Comparison of ENCODE assay signal across 8 mouse cellular contexts in genomic region chr2:152114057-152114975, GRCm38 (mm10). TPM values are rescaled to one million over a fixed set of nuclear protein-coding genes. Genes with fewer than 3 reads are reported as not detected.
DNase-seq lines count a peak whose midpoint lies in the region; ATAC-seq and TF ChIP-seq lines count a peak whose summit lies in the region.

No protein-coding gene starts in this region.

- H3K4me1 ChIP-seq in kidney, embryonic 14.5 days (ENCODE audit: control insufficient read depth, insufficient read depth, low read length): peaks cover 6% of the 10 kb centered on the region; the same call in 1 of the 2 replicates
- peaks cover 28% of the 10 kb centered on the region for H3K4me1 ChIP-seq in embryonic facial prominence, embryonic 12.5 days
- peaks cover 13% of the 10 kb centered on the region for H3K4me1 ChIP-seq in hindbrain, postnatal 0 days (ENCODE audit: insufficient read depth, low read length)
- H3K4me1 ChIP-seq in midbrain, postnatal 0 days (ENCODE audit: insufficient read depth, low read length): peaks cover 6% of the 10 kb centered on the region; the same call in 1 of the 2 replicates

- peak overlapping the region; percentile 21 for H3K4me3 ChIP-seq in kidney, embryonic 14.5 days (ENCODE audit: low read length)
- peak overlapping the region; percentile 12 for H3K4me3 ChIP-seq in embryonic facial prominence, embryonic 12.5 days
- peak overlapping the region; percentile 26 for H3K4me3 ChIP-seq in hindbrain, postnatal 0 days (ENCODE audit: low read length)
- peak overlapping the region; percentile 26 for H3K4me3 ChIP-seq in midbrain, postnatal 0 days (ENCODE audit: low read depth, low read length)

- no peaks in the 10 kb centered on the region for H3K9me3 ChIP-seq in kidney, embryonic 14.5 days (ENCODE audit: control insufficient read depth, low read length)
- H3K9me3 ChIP-seq in embryonic facial prominence, embryonic 12.5 days: no peaks in the 10 kb centered on the region
- no peaks in the 10 kb centered on the region for H3K9me3 ChIP-seq in hindbrain, postnatal 0 days (ENCODE audit: low read length)
- H3K9me3 ChIP-seq in midbrain, postnatal 0 days (ENCODE audit: low read length): no peaks in the 10 kb centered on the region

- WGBS in kidney, embryonic 14.5 days: 13% methylated on average over 36 of the region's 36 CpGs
- 11% methylated on average over 35 of the region's 36 CpGs for WGBS in embryonic facial prominence, embryonic 12.5 days
- 10% methylated on average over 36 of the region's 36 CpGs for WGBS in hindbrain, postnatal 0 days
- WGBS in midbrain, postnatal 0 days: 12% methylated on average over 36 of the region's 36 CpGs

- no peaks in the 10 kb centered on the region for H3K36me3 ChIP-seq in kidney, embryonic 14.5 days (ENCODE audit: control insufficient read depth, insufficient read depth, low read length)
- no peaks in the 10 kb centered on the region for H3K36me3 ChIP-seq in embryonic facial prominence, embryonic 12.5 days
- no peaks in the 10 kb centered on the region for H3K36me3 ChIP-seq in hindbrain, postnatal 0 days (ENCODE audit: insufficient read depth, low read length)
- peaks cover 5% of the 10 kb centered on the region; the same call in 1 of the 2 replicates for H3K36me3 ChIP-seq in midbrain, postnatal 0 days (ENCODE audit: insufficient read depth, low read length)

- TF ChIP-seq CTCF in hindbrain, postnatal 0 days (IDR thresholded peaks at IDR 0.05; ENCODE audit: low read depth): no peak
- TF ChIP-seq CTCF in midbrain, postnatal 0 days (IDR thresholded peaks at IDR 0.05): no peak

- H3K27me3 ChIP-seq in kidney, embryonic 14.5 days (ENCODE audit: control insufficient read depth, insufficient read depth, low read length): 0 out of 2 replicates have a peak, but pooled peaks cover 5% of the 10 kb centered on the region
- H3K27me3 ChIP-seq in embryonic facial prominence, embryonic 12.5 days: 0 out of 2 replicates have a peak, but pooled peaks cover 7% of the 10 kb centered on the region
- no peaks in the 10 kb centered on the region for H3K27me3 ChIP-seq in hindbrain, postnatal 0 days (ENCODE audit: insufficient read depth, low read length)
- no peaks in the 10 kb centered on the region for H3K27me3 ChIP-seq in midbrain, postnatal 0 days (ENCODE audit: insufficient read depth, low read length)

- H3K27ac ChIP-seq in kidney, embryonic 14.5 days (ENCODE audit: low read depth, low read length): no peak overlapping the region
- H3K27ac ChIP-seq in embryonic facial prominence, embryonic 12.5 days: no peak overlapping the region
- H3K27ac ChIP-seq in hindbrain, postnatal 0 days: no peak overlapping the region
- H3K27ac ChIP-seq in midbrain, postnatal 0 days (ENCODE audit: low read depth, low read length): no peak overlapping the region

- peak overlapping the region; percentile 46 for H3K4me2 ChIP-seq in kidney, embryonic 14.5 days (replicated peaks; ENCODE audit: low read depth, low read length)
- H3K4me2 ChIP-seq in embryonic facial prominence, embryonic 12.5 days (replicated peaks): peak overlapping the region; percentile 52
- H3K4me2 ChIP-seq in hindbrain, postnatal 0 days (ENCODE audit: low read depth, low read length): peak overlapping the region; percentile 64
- H3K4me2 ChIP-seq in midbrain, postnatal 0 days (ENCODE audit: low read depth, low read length, poor library complexity, severe bottlenecking): peak overlapping the region; percentile 61

- DNase-seq in kidney, postnatal 25 days: no peak
- DNase-seq in hindbrain, postnatal 0 days (ENCODE audit: low spot score): peak; percentile 50
- DNase-seq in midbrain, postnatal 0 days (ENCODE audit: low spot score): peak; percentile 29
- no peak for DNase-seq in ovary, adult 18-20 months (ENCODE audit: low spot score)

- ATAC-seq in kidney, embryonic 14.5 days (ENCODE audit: low FRiP score, low TSS enrichment): peak; percentile 55
- ATAC-seq in embryonic facial prominence, embryonic 12.5 days (ENCODE audit: insufficient number of reproducible peaks, insufficient read depth, low FRiP score, low TSS enrichment): 0 out of 2 replicates have a peak, but pooled peaks have one; percentile 24
- peak; percentile 30; the same call in 1 of the 2 replicates for ATAC-seq in hindbrain, postnatal 0 days
- ATAC-seq in midbrain, postnatal 0 days (ENCODE audit: low FRiP score): no peak; the same call in none of the 2 replicates
- no peak for ATAC-seq in megakaryocyte-erythroid progenitor cell, adult 5-6 weeks (replicated peaks; ENCODE audit: low FRiP score, low TSS enrichment, poor library complexity, severe bottlenecking)
- ATAC-seq in frontal cortex, adult (ENCODE audit: low TSS enrichment): no peak

- no peak overlapping the region for H3K9ac ChIP-seq in kidney, embryonic 14.5 days (ENCODE audit: low read depth, low read length)
- H3K9ac ChIP-seq in embryonic facial prominence, embryonic 12.5 days: peak overlapping the region; percentile 16; the same call in 1 of the 2 replicates
- H3K9ac ChIP-seq in hindbrain, postnatal 0 days (replicated peaks; ENCODE audit: low read length): peak overlapping the region; percentile 28; the same call in 1 of the 2 replicates
- H3K9ac ChIP-seq in midbrain, postnatal 0 days (replicated peaks; ENCODE audit: low read length, poor library complexity, severe bottlenecking): 0 out of 2 replicates have a peak overlapping the region, but pooled peaks have one; percentile 37

RNA-seq across cellular contexts. Expression of gene Srxn1, which starts 9.0 kb away (rescaled TPM):
- 4.7 and 9.5 TPM in 2 replicates for polyA plus RNA-seq in kidney, embryonic 14.5 days (2014; fragmentation: Nextera tagmentation; extraction: Ambion mirVana)
- 10.7 and 13.6 TPM in 2 replicates for polyA plus RNA-seq in embryonic facial prominence, embryonic 12.5 days (2016; fragmentation: Nextera tagmentation; extraction: Ambion mirVana)
- total RNA-seq in hindbrain, postnatal 0 days (2014; rRNA removed): 51.7 and 54.5 TPM in 2 replicates
- polyA plus RNA-seq in hindbrain, postnatal 0 days (2015; fragmentation: Nextera tagmentation; extraction: Ambion mirVana): 26.4 and 26.8 TPM in 2 replicates
- total RNA-seq in midbrain, postnatal 0 days (2014; rRNA removed): 24.5 and 46.1 TPM in 2 replicates
- 24.8 and 29.5 TPM in 2 replicates for polyA plus RNA-seq in midbrain, postnatal 0 days (2015; fragmentation: Nextera tagmentation; extraction: Ambion mirVana)
- 2.2 and 2.6 TPM in 2 replicates for total RNA-seq in megakaryocyte-erythroid progenitor cell, adult 5-6 weeks (2014; fragmentation: Nextera tagmentation)
- total RNA-seq in megakaryocyte-erythroid progenitor cell, adult 5-6 weeks (2017): 5.8 and 14.0 TPM in 2 replicates

RNA-seq across cellular contexts. Expression of gene Tcf15, which starts 29.0 kb away (rescaled TPM):
- 18.2 and 19.2 TPM in 2 replicates for polyA plus RNA-seq in kidney, embryonic 14.5 days (2014; fragmentation: Nextera tagmentation; extraction: Ambion mirVana)
- polyA plus RNA-seq in embryonic facial prominence, embryonic 12.5 days (2016; fragmentation: Nextera tagmentation; extraction: Ambion mirVana): 12.2 and 14.7 TPM in 2 replicates
- 4.9 TPM in 1 of 2 replicates, not detected in the other for total RNA-seq in hindbrain, postnatal 0 days (2014; rRNA removed)
- 0.74 and 1.2 TPM in 2 replicates for polyA plus RNA-seq in hindbrain, postnatal 0 days (2015; fragmentation: Nextera tagmentation; extraction: Ambion mirVana)
- 2.7 TPM in 1 of 2 replicates, not detected in the other for total RNA-seq in midbrain, postnatal 0 days (2014; rRNA removed)
- 0.58 and 0.90 TPM in 2 replicates for polyA plus RNA-seq in midbrain, postnatal 0 days (2015; fragmentation: Nextera tagmentation; extraction: Ambion mirVana)
- 1.0 TPM in 1 of 2 replicates, not detected in the other for total RNA-seq in megakaryocyte-erythroid progenitor cell, adult 5-6 weeks (2014; fragmentation: Nextera tagmentation)
- 2.1 and 4.3 TPM in 2 replicates for total RNA-seq in megakaryocyte-erythroid progenitor cell, adult 5-6 weeks (2017)

RNA-seq across cellular contexts. Expression of gene Scrt2, which starts 33.0 kb away (rescaled TPM):
- polyA plus RNA-seq in kidney, embryonic 14.5 days (2014; fragmentation: Nextera tagmentation; extraction: Ambion mirVana): not detected in 2 replicates
- polyA plus RNA-seq in embryonic facial prominence, embryonic 12.5 days (2016; fragmentation: Nextera tagmentation; extraction: Ambion mirVana): 1.4 and 1.9 TPM in 2 replicates
- 13.3 and 18.4 TPM in 2 replicates for total RNA-seq in hindbrain, postnatal 0 days (2014; rRNA removed)
- polyA plus RNA-seq in hindbrain, postnatal 0 days (2015; fragmentation: Nextera tagmentation; extraction: Ambion mirVana): 4.1 and 4.4 TPM in 2 replicates
- total RNA-seq in midbrain, postnatal 0 days (2014; rRNA removed): 6.7 and 10.8 TPM in 2 replicates
- 2.2 and 2.3 TPM in 2 replicates for polyA plus RNA-seq in midbrain, postnatal 0 days (2015; fragmentation: Nextera tagmentation; extraction: Ambion mirVana)
- not detected in 2 replicates for total RNA-seq in megakaryocyte-erythroid progenitor cell, adult 5-6 weeks (2014; fragmentation: Nextera tagmentation)
- not detected in 2 replicates for total RNA-seq in megakaryocyte-erythroid progenitor cell, adult 5-6 weeks (2017)

Comparison
In these comparisons a context has a peak if more than half of its experiments do, and no peak if none do; other contexts are left out.
1. ATAC-seq: peak in kidney, embryonic 14.5 days (single experiment), embryonic facial prominence, embryonic 12.5 days (single experiment) and hindbrain, postnatal 0 days (single experiment); none in midbrain, postnatal 0 days (single experiment), megakaryocyte-erythroid progenitor cell, adult 5-6 weeks (single experiment) and frontal cortex, adult (single experiment).
2. DNase-seq: peak in hindbrain, postnatal 0 days (single experiment) and midbrain, postnatal 0 days (single experiment); none in kidney, postnatal 25 days (0 of 2) and ovary, adult 18-20 months (single experiment).
3. Peak in every context shown above with its lines, with median percentiles within 50 percentile points of each other: H3K4me2 ChIP-seq and H3K4me3 ChIP-seq.